Mouse (Mus musculus) cerebellum, adult 2 months (tissue): ENCODE data around the gene Fhl2.

ENCODE experiments used
- CTCF ChIP-seq: fragments of 200-500 bp; IDR thresholded peaks from 2 replicates; pipeline ENCODE4 v1.5.1; 2011; ENCODE audit warnings: low read depth, mild to moderate bottlenecking, control low read depth, low read length, moderate library complexity, borderline replicate concordance; ENCODE audit not compliant: insufficient read depth
- POLR2A ChIP-seq: fragments of 200-500 bp; IDR thresholded peaks from 2 replicates; pipeline ENCODE4 v1.6.1; 2011; ENCODE audit warnings: low read length, control low read depth, borderline replicate concordance; ENCODE audit not compliant: insufficient read depth

GRCm38 (mm10) chr1:43153538-43153937, 43.2 kb downstream of the Fhl2 start:
- no peak for TF ChIP-seq CTCF
- no peak for TF ChIP-seq POLR2A
